Mouse (Mus musculus) heart, postnatal 0 days (tissue): Measurements from ENCODE around the gene Eif4g3.

ENCODE experiments used
- CTCF ChIP-seq: IDR thresholded peaks from 2 replicates; pipeline ENCODE4 v1.5.1; 2016; ENCODE audit warnings: antibody characterized with exemption, control low read depth, low read depth
- EP300 ChIP-seq: IDR thresholded peaks from 2 replicates; pipeline ENCODE4 v1.6.1; 2016; ENCODE audit warnings: antibody characterized with exemption, low read depth

DNA sequence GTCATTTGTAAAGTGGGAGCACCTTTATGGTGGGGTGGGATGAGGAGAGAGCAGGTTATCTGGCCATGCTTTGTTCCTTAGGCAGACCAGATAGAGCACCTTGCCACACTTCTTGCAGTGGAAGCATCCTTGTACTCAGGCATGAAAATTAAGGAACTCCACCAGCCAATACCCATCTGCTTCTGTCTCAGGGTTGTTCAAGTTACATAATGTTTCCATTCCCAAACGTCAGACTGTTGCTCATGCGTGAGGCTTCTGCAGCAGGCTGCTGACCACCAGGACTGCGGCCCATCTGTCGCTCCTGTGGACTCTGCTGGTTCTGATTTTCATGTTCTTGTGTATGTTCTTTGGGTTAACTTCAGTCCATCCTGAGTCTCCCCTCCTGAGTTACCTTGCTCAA, 187.9 kb downstream of the Eif4g3 start:
- no peak for TF ChIP-seq CTCF
- no peak for TF ChIP-seq EP300
